Mouse (Mus musculus) cerebellum, adult 2 months (tissue): Measurements from ENCODE around the gene Neu1. TPM values are rescaled to one million over a fixed set of nuclear protein-coding genes. Genes with fewer than 3 reads are reported as not detected.
"Not testable (repeated sequence)": the region's sequence is repeated elsewhere in the genome, so short reads cannot be mapped to it uniquely, and the experiment has no call there.

Experiments
- DNase-seq, 2 experiments: peaks; one replicate each; pipeline ENCODE4 v3.0.0; 2021
- H3K27ac ChIP-seq: fragments of 200-500 bp; 2 replicates; pipeline ENCODE4 v1.5.1; 2012; ENCODE audit warnings: low read length, control low read depth, inconsistent platforms; ENCODE audit not compliant: insufficient read depth
- H3K27me3 ChIP-seq: fragments of 200-500 bp; 2 replicates; pipeline ENCODE4 v1.6.1; 2012; ENCODE audit warnings: inconsistent platforms, mild to moderate bottlenecking, low read length, moderate library complexity; ENCODE audit not compliant: control insufficient read depth, insufficient read depth
- H3K4me1 ChIP-seq: fragments of 200-500 bp; 2 replicates; pipeline ENCODE4 v1.6.1; 2011; ENCODE audit warnings: low read length; ENCODE audit not compliant: control insufficient read depth, insufficient read depth
- H3K4me3 ChIP-seq: fragments of 200-500 bp; replicated peaks from 2 replicates; pipeline ENCODE3; 2011; ENCODE audit warnings: mild to moderate bottlenecking, low read depth, low read length, control low read depth; ENCODE audit not compliant: insufficient read depth
- CTCF ChIP-seq: fragments of 200-500 bp; IDR thresholded peaks from 2 replicates; pipeline ENCODE4 v1.5.1; 2011; ENCODE audit warnings: low read depth, mild to moderate bottlenecking, control low read depth, low read length, moderate library complexity, borderline replicate concordance; ENCODE audit not compliant: insufficient read depth
- POLR2A ChIP-seq: fragments of 200-500 bp; IDR thresholded peaks from 2 replicates; pipeline ENCODE4 v1.6.1; 2011; ENCODE audit warnings: low read length, control low read depth, borderline replicate concordance; ENCODE audit not compliant: insufficient read depth
- WGBS: fragments of 180-500 bp; shearing (Covaris S2); methylation state at CpG from one replicate; pipeline ENCODE4 v1.1.7; 2018; 5-methylcytosine and 5-hydroxymethylcytosine counted together
- polyA plus RNA-seq: library from polyadenylated mRNA; depleted of rRNA; stranded (reverse); fragments of >200 nt; gene quantifications from 2 replicates; pipeline ENCODE4 v1.2.3, GENCODE M21; 2012

The Neu1 gene
- polyA plus RNA-seq, 1 experiment = 58.7 TPM

DNA sequence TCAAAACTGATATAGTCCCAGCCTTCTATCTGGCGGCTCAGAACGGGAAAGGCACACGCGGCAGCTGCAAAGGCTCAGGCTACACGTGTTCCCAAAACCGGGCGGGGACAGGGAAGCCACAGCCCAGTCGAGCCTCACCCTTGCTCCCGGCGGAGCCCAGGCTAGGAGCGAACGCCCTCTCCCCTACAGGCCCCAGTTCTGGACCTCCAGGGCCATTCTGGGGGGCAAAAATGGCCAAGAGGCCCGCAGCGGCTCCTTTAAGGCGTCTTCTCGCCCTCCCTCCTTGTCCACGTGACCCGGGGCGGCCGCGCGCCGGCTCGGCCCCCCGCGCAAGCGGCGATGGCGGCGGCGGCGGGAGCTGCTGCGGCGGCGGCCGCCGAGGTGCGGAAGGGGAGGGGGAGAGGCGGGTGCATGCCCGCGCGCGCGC, 32.9 kb upstream of the Neu1 start, which contains the start of the genes C2 and Ehmt2:
Gene C2 (minus strand): TSS at position 106 of the 427 bp plus-strand sequence.
Gene Ehmt2 (plus strand): TSS at position 310 of the 427 bp plus-strand sequence.
- peak; percentile 85 to 86 for DNase-seq
- H3K27me3 ChIP-seq = no peaks in the 10 kb centered on the region
- H3K4me3 ChIP-seq = peak within 1 kb of the TSS; percentile 97
- TF ChIP-seq POLR2A (peak; percentile 16; the same call in 1 of the 2 replicates), CTCF (no peak)
- peaks cover 4% of the 10 kb centered on the region for H3K4me1 ChIP-seq
- WGBS = under 1% methylated on average over 36 of the region's 44 CpGs
- H3K27ac ChIP-seq = peak within 1 kb of the TSS; percentile 97

DNA sequence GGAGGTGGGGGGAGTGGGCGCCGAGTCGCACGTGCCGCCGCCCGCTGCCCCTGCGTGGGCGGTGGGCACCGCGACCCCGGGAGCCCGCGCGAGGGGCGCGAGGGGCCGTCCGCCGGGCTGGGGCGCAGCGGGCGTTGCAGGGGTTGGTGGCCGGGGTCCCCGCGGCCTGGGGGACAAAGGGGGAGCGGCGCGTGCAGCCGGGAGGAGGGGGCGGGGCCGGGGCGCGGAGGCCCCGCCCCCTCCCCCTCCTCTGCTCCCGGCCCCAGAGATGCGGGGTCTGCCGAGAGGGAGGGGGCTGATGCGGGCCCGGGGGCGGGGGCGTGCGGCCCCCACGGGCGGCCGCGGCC, 32.4 kb upstream of the Neu1 start:
- 0% methylated on average over 27 of the region's 47 CpGs for WGBS
- Histone ChIP-seq H3K27ac (no peak overlapping the region), H3K4me1 (peaks cover 4% of the 10 kb centered on the region), H3K4me3 (peak overlapping the region; percentile 97), H3K27me3 (no peaks in the 10 kb centered on the region)
- no peak for DNase-seq
- TF ChIP-seq CTCF (no peak), POLR2A (no peak)

DNA sequence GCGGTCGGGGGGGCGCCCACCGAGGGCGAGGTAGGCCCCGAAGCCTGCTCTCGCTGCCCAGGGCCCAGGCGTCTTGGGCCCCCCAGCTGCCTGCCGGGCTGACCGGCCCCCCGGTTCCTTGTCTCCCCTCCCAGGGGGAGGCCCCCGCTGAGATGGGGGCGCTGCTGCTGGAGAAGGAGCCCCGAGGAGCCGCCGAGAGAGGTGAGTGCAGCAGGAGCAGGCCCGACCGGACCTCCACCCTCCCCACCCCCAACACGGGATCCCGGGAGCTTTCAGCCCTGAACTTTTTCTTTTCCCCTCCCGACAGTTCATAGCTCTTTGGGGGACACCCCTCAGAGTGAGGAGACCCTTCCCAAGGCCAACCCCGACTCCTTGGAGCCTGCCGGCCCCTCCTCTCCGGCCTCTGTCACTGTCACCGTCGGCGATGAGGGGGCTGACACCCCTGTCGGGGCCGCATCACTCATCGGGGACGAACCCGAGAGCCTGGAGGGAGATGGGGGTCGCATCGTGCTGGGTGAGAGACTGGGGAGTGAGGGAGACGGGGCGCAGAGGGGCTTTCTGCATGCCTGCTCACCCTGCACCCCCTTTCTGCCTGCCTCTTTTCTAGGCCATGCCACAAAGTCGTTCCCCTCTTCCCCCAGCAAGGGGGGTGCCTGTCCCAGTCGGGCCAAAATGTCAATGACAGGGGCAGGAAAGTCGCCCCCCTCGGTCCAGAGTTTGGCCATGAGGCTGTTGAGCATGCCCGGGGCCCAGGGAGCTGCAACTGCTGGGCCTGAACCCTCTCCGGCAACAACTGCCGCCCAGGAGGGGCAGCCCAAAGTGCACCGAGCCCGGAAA, 31.8 kb upstream of the Neu1 start:
- peak; percentile 52 to 58 for DNase-seq
- no peak for TF ChIP-seq CTCF
- TF ChIP-seq POLR2A = no peak
- Histone ChIP-seq H3K27ac (peak overlapping the region; percentile 3), H3K4me1 (peaks cover 4% of the 10 kb centered on the region), H3K27me3 (no peaks in the 10 kb centered on the region), H3K4me3 (peak overlapping the region; percentile 97)
- 2% methylated on average over 39 of the region's 45 CpGs for WGBS

DNA sequence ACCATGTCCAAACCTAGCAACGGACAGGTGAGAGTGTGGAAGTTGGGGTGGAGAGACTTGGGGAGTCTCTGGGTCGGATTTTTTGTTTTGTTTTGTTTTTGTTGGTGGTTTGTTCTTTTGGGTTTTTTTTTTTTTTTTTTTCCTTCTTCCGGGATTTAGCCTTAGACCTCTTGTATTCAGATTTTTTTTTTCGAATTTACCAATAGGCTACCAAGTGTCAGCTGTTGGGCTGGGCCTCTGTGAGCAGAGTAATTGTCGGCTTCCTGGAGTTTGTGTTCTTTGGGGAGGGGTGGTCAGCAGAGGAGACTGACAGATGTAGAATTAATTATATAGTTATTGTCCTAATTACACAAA, 31.2 kb upstream of the Neu1 start:
- no peak for DNase-seq
- Histone ChIP-seq H3K4me1 (peaks cover 4% of the 10 kb centered on the region), H3K4me3 (peak overlapping the region; percentile 97), H3K27me3 (no peaks in the 10 kb centered on the region), H3K27ac (0 out of 2 replicates have a peak overlapping the region, but pooled peaks have one; percentile 3)
- TF ChIP-seq POLR2A (no peak), CTCF (no peak)
- under 1% methylated on average over 5 of the region's 5 CpGs for WGBS

DNA sequence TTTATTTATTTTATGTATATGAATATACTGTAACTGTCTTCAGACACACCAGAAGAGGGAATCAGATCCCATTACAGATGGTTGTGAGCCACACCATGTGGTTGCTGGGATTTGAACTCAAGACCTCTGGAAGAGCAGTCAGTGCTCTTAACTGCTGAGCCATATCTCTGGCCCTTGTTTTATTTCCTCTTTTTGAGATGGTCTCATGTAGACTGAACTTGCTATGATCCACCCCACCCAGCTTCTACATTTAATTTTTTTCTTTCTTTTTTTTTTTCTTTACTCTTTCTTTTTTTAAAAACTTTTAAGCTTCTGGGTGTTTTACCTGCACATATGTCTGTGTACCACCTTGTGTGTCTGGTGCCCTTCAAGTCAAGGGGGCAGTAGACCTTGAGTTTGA, 30.2 kb upstream of the Neu1 start:
- not testable (repeated sequence) for H3K4me1 ChIP-seq, H3K4me3 ChIP-seq, H3K27ac ChIP-seq, H3K27me3 ChIP-seq, DNase-seq

DNA sequence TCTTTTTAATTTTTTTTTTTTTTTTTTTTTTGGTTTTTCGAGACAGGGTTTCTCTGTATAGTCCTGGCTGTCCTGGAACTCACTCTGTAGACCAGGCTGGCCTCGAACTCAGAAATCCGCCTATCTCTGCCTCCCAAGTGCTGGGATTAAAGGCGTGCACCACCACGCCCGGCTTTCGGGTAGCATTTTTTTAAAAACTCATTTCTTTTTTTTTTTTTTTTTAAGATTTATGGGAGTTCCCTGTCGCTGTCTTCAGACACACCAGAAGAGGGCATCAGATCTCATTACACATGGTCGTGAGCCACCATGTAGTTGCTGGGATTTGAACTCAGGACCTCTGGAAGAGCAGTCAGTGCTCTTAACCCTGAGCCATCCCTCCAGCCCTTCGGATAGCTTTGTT, 29.1 kb upstream of the Neu1 start:
- H3K4me1 ChIP-seq, DNase-seq, H3K4me3 ChIP-seq, H3K27ac ChIP-seq, H3K27me3 ChIP-seq: not testable (repeated sequence)
- WGBS = 84% methylated on average over 10 of the region's 10 CpGs

DNA sequence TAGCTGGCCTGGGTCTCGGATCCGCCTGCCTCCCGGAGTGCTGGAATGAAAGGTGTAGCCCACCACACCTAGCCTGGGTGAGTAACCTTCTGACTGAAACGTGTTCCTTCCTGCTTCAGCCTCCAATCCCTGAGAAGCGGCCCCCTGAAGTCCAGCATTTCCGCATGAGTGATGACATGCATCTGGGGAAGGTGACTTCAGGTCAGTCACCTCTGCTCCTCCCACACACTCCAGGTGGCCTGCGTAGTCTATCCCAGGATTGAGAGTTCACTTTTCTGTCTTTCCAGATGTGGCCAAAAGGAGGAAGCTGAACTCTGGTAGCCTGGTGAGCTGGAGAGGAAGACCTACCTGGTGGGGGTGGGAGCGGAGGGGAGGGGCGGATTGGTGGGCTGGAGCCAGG, 28.2 kb upstream of the Neu1 start:
- H3K27ac ChIP-seq = no peak overlapping the region
- H3K4me1 ChIP-seq = no peaks in the 10 kb centered on the region; the same call in 1 of the 2 replicates
- DNase-seq = no peak
- no peaks in the 10 kb centered on the region for H3K27me3 ChIP-seq
- WGBS = 89% methylated on average over 9 of the region's 9 CpGs
- no peak overlapping the region for H3K4me3 ChIP-seq
- TF ChIP-seq POLR2A = no peak

DNA sequence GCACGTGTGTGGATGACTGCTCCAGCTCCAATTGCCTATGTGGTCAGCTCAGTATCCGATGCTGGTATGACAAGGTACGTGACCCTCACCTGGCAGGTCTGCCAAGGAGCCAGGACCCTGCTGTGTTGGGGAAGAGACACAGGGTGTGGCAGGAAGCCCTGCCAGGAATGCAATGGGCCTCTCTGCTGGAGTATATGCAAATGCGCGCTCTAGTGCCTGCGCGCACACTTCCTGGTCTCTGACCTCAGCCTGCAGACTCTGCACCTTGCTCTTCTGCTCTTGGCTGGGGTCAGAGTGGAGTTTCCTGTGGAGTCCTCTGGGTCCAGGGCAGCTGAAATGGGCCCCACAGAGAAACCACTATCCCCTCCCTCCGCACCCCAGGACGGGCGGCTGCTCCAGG, 20.1 kb upstream of the Neu1 start:
- TF ChIP-seq POLR2A (no peak), CTCF (no peak)
- 0 out of 2 replicates have a peak, but pooled peaks cover 4% of the 10 kb centered on the region for H3K4me1 ChIP-seq
- 58% methylated on average over 10 of the region's 10 CpGs for WGBS
- no peak overlapping the region for H3K4me3 ChIP-seq
- no peak for DNase-seq
- no peak overlapping the region for H3K27ac ChIP-seq
- H3K27me3 ChIP-seq = no peaks in the 10 kb centered on the region
